In the genomic region with DNA sequence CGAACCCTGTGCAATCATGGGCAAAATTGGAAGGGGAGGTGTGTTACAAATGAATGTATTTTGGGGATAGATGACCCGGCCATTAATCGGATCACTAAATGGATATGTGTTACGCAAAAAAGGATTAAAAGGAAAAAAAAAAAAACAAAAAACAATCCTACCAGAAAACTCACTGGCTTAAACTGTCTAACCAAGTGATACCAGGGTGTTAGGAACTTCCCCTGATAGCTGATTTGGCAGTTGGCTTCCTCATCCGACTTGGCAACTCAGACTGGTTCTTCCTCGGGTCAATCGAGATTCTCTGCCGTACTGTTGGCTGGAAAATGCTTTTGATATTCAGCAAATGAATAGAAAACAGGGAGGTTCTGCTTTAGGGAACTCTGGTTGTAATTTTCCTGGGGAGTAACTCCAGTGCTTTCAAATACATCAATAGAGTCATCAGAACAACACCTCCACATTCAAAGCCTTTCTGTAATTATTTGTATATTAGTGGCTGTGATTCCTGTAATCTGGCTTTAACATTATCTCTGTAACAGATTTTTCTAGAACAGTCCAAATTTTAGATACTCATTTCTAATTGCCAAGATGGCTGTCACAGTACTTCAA, we compare ENCODE assay signal across 8 mouse cellular contexts. TPM values are rescaled to one million over a fixed set of nuclear protein-coding genes. Genes with fewer than 3 reads are reported as not detected.
DNase-seq lines count a peak whose midpoint lies in the region; ATAC-seq and TF ChIP-seq lines count a peak whose summit lies in the region.

No protein-coding gene starts in this region.

- ATAC-seq in forebrain, embryonic 15.5 days (replicated peaks): no peak
- no peak for ATAC-seq in hindbrain, postnatal 0 days
- no peak for ATAC-seq in liver, embryonic 15.5 days (ENCODE audit: insufficient read depth)
- ATAC-seq in neural tube, embryonic 13.5 days (ENCODE audit: low read depth): no peak

- no peaks in the 10 kb centered on the region for H3K27me3 ChIP-seq in forebrain, embryonic 15.5 days
- H3K27me3 ChIP-seq in hindbrain, postnatal 0 days (ENCODE audit: insufficient read depth, low read length): no peaks in the 10 kb centered on the region
- peaks cover 10% of the 10 kb centered on the region for H3K27me3 ChIP-seq in liver, embryonic 15.5 days
- peaks cover 8% of the 10 kb centered on the region; the same call in 1 of the 2 replicates for H3K27me3 ChIP-seq in neural tube, embryonic 13.5 days

- peak overlapping the region; percentile 60 for H3K4me2 ChIP-seq in forebrain, embryonic 15.5 days (replicated peaks)
- peak overlapping the region; percentile 73 for H3K4me2 ChIP-seq in hindbrain, postnatal 0 days (ENCODE audit: low read depth, low read length)
- H3K4me2 ChIP-seq in liver, embryonic 15.5 days: peak overlapping the region; percentile 95
- peak overlapping the region; percentile 80 for H3K4me2 ChIP-seq in neural tube, embryonic 13.5 days

- no peaks in the 10 kb centered on the region for H3K36me3 ChIP-seq in forebrain, embryonic 15.5 days
- H3K36me3 ChIP-seq in hindbrain, postnatal 0 days (ENCODE audit: insufficient read depth, low read length): no peaks in the 10 kb centered on the region
- no peaks in the 10 kb centered on the region for H3K36me3 ChIP-seq in liver, embryonic 15.5 days (replicated peaks)
- no peaks in the 10 kb centered on the region for H3K36me3 ChIP-seq in neural tube, embryonic 13.5 days

- intact Hi-C loops in left cerebral cortex, postnatal 10 days (cut with DNase I): no loop called here

- DNase-seq in left cerebral cortex, postnatal 10 days (ENCODE audit: extremely low spot score in 1 of 2, low spot score in 2 of 2): peak; percentile 27 to 38
- no peak for DNase-seq in left cerebral cortex, adult 18-20 months (ENCODE audit: low spot score in 2 of 2)
- peak; percentile 58 for DNase-seq in hindbrain, postnatal 0 days (ENCODE audit: low spot score)
- DNase-seq in spleen, postnatal 10 days (ENCODE audit: low spot score in 2 of 2): no peak

- H3K9me3 ChIP-seq in forebrain, embryonic 15.5 days: no peaks in the 10 kb centered on the region
- H3K9me3 ChIP-seq in hindbrain, postnatal 0 days (ENCODE audit: low read length): no peaks in the 10 kb centered on the region
- H3K9me3 ChIP-seq in liver, embryonic 15.5 days (replicated peaks): no peaks in the 10 kb centered on the region
- H3K9me3 ChIP-seq in neural tube, embryonic 13.5 days: no peaks in the 10 kb centered on the region

- no peak overlapping the region for H3K27ac ChIP-seq in bone marrow, adult 2 months (ENCODE audit: control insufficient read depth, insufficient read depth, low read depth, low read length, poor library complexity)
- peak overlapping the region; percentile 94 for H3K27ac ChIP-seq in forebrain, embryonic 15.5 days (replicated peaks)
- H3K27ac ChIP-seq in hindbrain, postnatal 0 days: peak overlapping the region; percentile 94; the same call in 1 of the 2 replicates
- 0 out of 2 replicates have a peak overlapping the region, but pooled peaks have one; percentile 33 for H3K27ac ChIP-seq in liver, embryonic 15.5 days (replicated peaks)
- peak overlapping the region; percentile 52 for H3K27ac ChIP-seq in neural tube, embryonic 13.5 days (replicated peaks)

- no peak for TF ChIP-seq POLR2A in bone marrow, adult 2 months (IDR thresholded peaks at IDR 0.05; ENCODE audit: borderline replicate concordance, control insufficient read depth, low read depth, low read length)

- peak overlapping the region; percentile 95 for H3K9ac ChIP-seq in forebrain, embryonic 15.5 days (replicated peaks)
- H3K9ac ChIP-seq in hindbrain, postnatal 0 days (replicated peaks; ENCODE audit: low read length): peak overlapping the region; percentile 88
- peak overlapping the region; percentile 93 for H3K9ac ChIP-seq in liver, embryonic 15.5 days
- H3K9ac ChIP-seq in neural tube, embryonic 13.5 days: peak overlapping the region; percentile 95

- WGBS in bone marrow, adult 2 months: under 1% methylated on average over 8 of the region's 8 CpGs
- 0% methylated on average over 8 of the region's 8 CpGs for WGBS in forebrain, embryonic 15.5 days
- 0% methylated on average over 8 of the region's 8 CpGs for WGBS in hindbrain, postnatal 0 days
- 1% methylated on average over 8 of the region's 8 CpGs for WGBS in liver, embryonic 15.5 days (ENCODE audit: insufficient replicate concordance)
- 1% methylated on average over 8 of the region's 8 CpGs for WGBS in neural tube, embryonic 13.5 days

- TF ChIP-seq CTCF in bone marrow, adult 2 months (IDR thresholded peaks at IDR 0.05; ENCODE audit: control insufficient read depth, insufficient read depth, low read length): no peak
- no peak for TF ChIP-seq CTCF in hindbrain, postnatal 0 days (IDR thresholded peaks at IDR 0.05; ENCODE audit: low read depth)

- H3K4me3 ChIP-seq in bone marrow, adult 2 months (replicated peaks; ENCODE audit: control insufficient read depth, low read depth, low read length): peak overlapping the region; percentile 61
- H3K4me3 ChIP-seq in forebrain, embryonic 15.5 days: peak overlapping the region; percentile 98
- peak overlapping the region; percentile 91 for H3K4me3 ChIP-seq in hindbrain, postnatal 0 days (ENCODE audit: low read length)
- peak overlapping the region; percentile 98 for H3K4me3 ChIP-seq in liver, embryonic 15.5 days (replicated peaks)
- peak overlapping the region; percentile 100 for H3K4me3 ChIP-seq in neural tube, embryonic 13.5 days

- H3K4me1 ChIP-seq in bone marrow, adult 2 months (ENCODE audit: control insufficient read depth, insufficient read depth, low read length): no peaks in the 10 kb centered on the region; the same call in 1 of the 2 replicates
- H3K4me1 ChIP-seq in forebrain, embryonic 15.5 days: peaks cover 34% of the 10 kb centered on the region
- H3K4me1 ChIP-seq in hindbrain, postnatal 0 days (ENCODE audit: insufficient read depth, low read length): peaks cover 8% of the 10 kb centered on the region; the same call in 1 of the 2 replicates
- H3K4me1 ChIP-seq in liver, embryonic 15.5 days (replicated peaks): peaks cover 36% of the 10 kb centered on the region
- H3K4me1 ChIP-seq in neural tube, embryonic 13.5 days (replicated peaks): peaks cover 38% of the 10 kb centered on the region

RNA-seq across cellular contexts. Expression of gene Akirin1, which starts 0.7 kb away (rescaled TPM):
- total RNA-seq in left cerebral cortex, postnatal 10 days (2021): 10 to 100 TPM; 58.9 to 62.1 TPM
- 10 to 100 TPM; 60.7 to 66.4 TPM for total RNA-seq in left cerebral cortex, adult 18-20 months (2021)
- 11.8 and 13.1 TPM in 2 replicates for polyA plus RNA-seq in bone marrow, adult 2 months (2011; ENCODE audit: insufficient read depth, insufficient read length, low replicate concordance, missing spikeins)
- 77.1 and 78.8 TPM in 2 replicates for polyA plus RNA-seq in forebrain, embryonic 15.5 days (2015; fragmentation: Nextera tagmentation; extraction: Ambion mirVana)
- total RNA-seq in hindbrain, postnatal 0 days (2014; rRNA removed): 48.7 and 53.3 TPM in 2 replicates
- 80.6 and 82.7 TPM in 2 replicates for polyA plus RNA-seq in hindbrain, postnatal 0 days (2015; fragmentation: Nextera tagmentation; extraction: Ambion mirVana)
- 22.6 and 23.6 TPM in 2 replicates for polyA plus RNA-seq in liver, embryonic 15.5 days (2015; fragmentation: Nextera tagmentation; extraction: Ambion mirVana)
- 81.7 and 88.7 TPM in 2 replicates for polyA plus RNA-seq in neural tube, embryonic 13.5 days (2015; fragmentation: Nextera tagmentation; extraction: Ambion mirVana)

RNA-seq across cellular contexts. Expression of gene Ndufs5, which starts 32.8 kb away (rescaled TPM):
- 100 to 1,000 TPM; 174 to 179 TPM for total RNA-seq in left cerebral cortex, postnatal 10 days (2021)
- 100 to 1,000 TPM; 183 to 205 TPM for total RNA-seq in left cerebral cortex, adult 18-20 months (2021)
- 79.0 and 95.2 TPM in 2 replicates for polyA plus RNA-seq in bone marrow, adult 2 months (2011; ENCODE audit: insufficient read depth, insufficient read length, low replicate concordance, missing spikeins)
- 379 and 398 TPM in 2 replicates for polyA plus RNA-seq in forebrain, embryonic 15.5 days (2015; fragmentation: Nextera tagmentation; extraction: Ambion mirVana)
- 107 and 129 TPM in 2 replicates for total RNA-seq in hindbrain, postnatal 0 days (2014; rRNA removed)
- 651 and 656 TPM in 2 replicates for polyA plus RNA-seq in hindbrain, postnatal 0 days (2015; fragmentation: Nextera tagmentation; extraction: Ambion mirVana)
- polyA plus RNA-seq in liver, embryonic 15.5 days (2015; fragmentation: Nextera tagmentation; extraction: Ambion mirVana): 144 and 157 TPM in 2 replicates
- polyA plus RNA-seq in neural tube, embryonic 13.5 days (2015; fragmentation: Nextera tagmentation; extraction: Ambion mirVana): 469 and 474 TPM in 2 replicates

RNA-seq across cellular contexts. Expression of gene Rhbdl2, which starts 36.9 kb away (rescaled TPM):
- total RNA-seq in left cerebral cortex, postnatal 10 days (2021): 1 to 10 TPM; 1.1 to 1.2 TPM
- under 1 TPM in 1 of 2 experiments, not detected in 1; 0.40 TPM for total RNA-seq in left cerebral cortex, adult 18-20 months (2021)
- polyA plus RNA-seq in bone marrow, adult 2 months (2011; ENCODE audit: insufficient read depth, insufficient read length, low replicate concordance, missing spikeins): 3.8 TPM in 1 of 2 replicates, not detected in the other
- polyA plus RNA-seq in forebrain, embryonic 15.5 days (2015; fragmentation: Nextera tagmentation; extraction: Ambion mirVana): 0.92 and 1.2 TPM in 2 replicates
- 1.8 and 7.0 TPM in 2 replicates for total RNA-seq in hindbrain, postnatal 0 days (2014; rRNA removed)
- polyA plus RNA-seq in hindbrain, postnatal 0 days (2015; fragmentation: Nextera tagmentation; extraction: Ambion mirVana): 1.5 and 1.8 TPM in 2 replicates
- polyA plus RNA-seq in liver, embryonic 15.5 days (2015; fragmentation: Nextera tagmentation; extraction: Ambion mirVana): not detected in 2 replicates
- 0.64 and 1.5 TPM in 2 replicates for polyA plus RNA-seq in neural tube, embryonic 13.5 days (2015; fragmentation: Nextera tagmentation; extraction: Ambion mirVana)

Comparison
In these comparisons a context has a peak if more than half of its experiments do, and no peak if none do; other contexts are left out.
1. DNase-seq: peak in left cerebral cortex, postnatal 10 days (2 of 2) and hindbrain, postnatal 0 days (single experiment); none in left cerebral cortex, adult 18-20 months (0 of 2) and spleen, postnatal 10 days (0 of 2).
2. Peak in every context shown above with its lines, with median percentiles within 50 percentile points of each other: H3K4me3 ChIP-seq, H3K4me2 ChIP-seq and H3K9ac ChIP-seq.